Mouse (Mus musculus) liver, postnatal 0 days (tissue): ENCODE measurements around the gene Vmn1r33. TPM values are rescaled to one million over a fixed set of nuclear protein-coding genes. Genes with fewer than 3 reads are reported as not detected.
"Not testable (repeated sequence)": the region's sequence is repeated elsewhere in the genome, so short reads cannot be mapped to it uniquely, and the experiment has no call there.

ENCODE experiments used
- ATAC-seq: fragments of 200-750 bp; cut with Nextera tagmentation; 2 replicates; pipeline ENCODE4 v1.8.0; 2017; ENCODE audit warnings: mild to moderate bottlenecking, moderate library complexity
- DNase-seq: peaks from one replicate; pipeline ENCODE4 v3.0.0-alpha.2; 2016
- H3K27ac ChIP-seq: fragments of 300-500 bp; sonication (generic); 2 replicates; pipeline ENCODE4 v1.5.1; 2014; ENCODE audit warnings: antibody characterized with exemption, moderate library complexity, mild to moderate bottlenecking, low read depth
- H3K27me3 ChIP-seq: fragments of 300-500 bp; sonication (generic); 2 replicates; pipeline ENCODE4 v1.6.1; 2014; ENCODE audit warnings: low read length, control low read depth, mixed read lengths; ENCODE audit not compliant: insufficient read depth
- H3K36me3 ChIP-seq: fragments of 300-500 bp; sonication (generic); replicated peaks from 2 replicates; pipeline ENCODE4 v1.6.1; 2014; ENCODE audit warnings: mild to moderate bottlenecking, control low read depth, low read length, moderate library complexity, mixed read lengths; ENCODE audit not compliant: insufficient read depth
- H3K4me1 ChIP-seq: fragments of 300-500 bp; sonication (generic); 2 replicates; pipeline ENCODE4 v1.6.1; 2014; ENCODE audit warnings: antibody characterized with exemption, mild to moderate bottlenecking, control low read depth; ENCODE audit not compliant: insufficient read depth
- H3K4me2 ChIP-seq: fragments of 300-500 bp; sonication (generic); 2 replicates; pipeline ENCODE4 v1.6.1; 2014; ENCODE audit warnings: low read depth, mild to moderate bottlenecking, low read length, moderate library complexity, mixed read lengths
- H3K4me3 ChIP-seq: fragments of 300-500 bp; sonication (generic); 2 replicates; pipeline ENCODE4 v1.5.1; 2014; ENCODE audit warnings: low read depth, low read length
- H3K9ac ChIP-seq: fragments of 300-500 bp; sonication (generic); replicated peaks from 2 replicates; pipeline ENCODE4 v1.6.1; 2014; ENCODE audit warnings: mild to moderate bottlenecking, moderate library complexity
- H3K9me3 ChIP-seq: fragments of 300-500 bp; sonication (generic); 2 replicates; pipeline ENCODE4 v1.6.1; 2016; ENCODE audit warnings: mild to moderate bottlenecking, control low read depth, low read length, mixed read lengths
- CTCF ChIP-seq: sonication (generic); IDR thresholded peaks from 2 replicates; pipeline ENCODE4 v1.5.1; 2016; ENCODE audit warnings: antibody characterized with exemption, low read depth
- EP300 ChIP-seq: IDR thresholded peaks from 2 replicates; pipeline ENCODE4 v1.6.1; 2016; ENCODE audit warnings: antibody characterized with exemption, low read depth, mild to moderate bottlenecking
- whole genome bisulfite sequencing: fragments of 180-500 bp; shearing (Covaris S2); extraction: QIAGEN DNeasy Blood & Tissue Kit; methylation state at CpG from one replicate; pipeline ENCODE4 v1.1.7; 2014; ENCODE audit not compliant: insufficient replicate concordance; 5-methylcytosine and 5-hydroxymethylcytosine counted together
- polyA plus RNA-seq: library from polyadenylated mRNA; unstranded; fragments of >200 nt; fragmentation: Nextera tagmentation; extraction: Ambion mirVana; gene quantifications from 2 replicates; pipeline ENCODE4 v1.2.1, GENCODE M21; 2015

The Vmn1r33 gene
- not detected in 2 replicates for polyA plus RNA-seq

GRCm38 (mm10) chr6:66618182-66618581, at the start of gene Vmn1r33:
Gene Vmn1r33 (minus strand): TSS chr6:66618282.
- ATAC-seq, H3K4me2 ChIP-seq, H3K27ac ChIP-seq, H3K4me1 ChIP-seq, H3K9me3 ChIP-seq, H3K9ac ChIP-seq, H3K4me3 ChIP-seq, H3K27me3 ChIP-seq, H3K36me3 ChIP-seq, DNase-seq: not testable (repeated sequence)

GRCm38 (mm10) chr6:66643779-66644178, 25.7 kb upstream of the Vmn1r33 start, which contains the start of gene Vmn1r34:
Gene Vmn1r34 (minus strand): TSS chr6:66643879.
- no peaks in the 10 kb centered on the region for H3K27me3 ChIP-seq
- WGBS: 76% methylated on average over 1 of the region's 1 CpGs
- no peaks in the 10 kb centered on the region for H3K36me3 ChIP-seq
- DNase-seq: no peak
- H3K4me2 ChIP-seq: no peak within 1 kb of the TSS
- no peak for ATAC-seq
- H3K27ac ChIP-seq: no peak within 1 kb of the TSS
- H3K9ac ChIP-seq: no peak within 1 kb of the TSS
- H3K4me3 ChIP-seq: no peak within 1 kb of the TSS
- H3K4me1 ChIP-seq: no peaks in the 10 kb centered on the region
- no peaks in the 10 kb centered on the region for H3K9me3 ChIP-seq
- TF ChIP-seq CTCF: no peak
- no peak for TF ChIP-seq EP300

GRCm38 (mm10) chr6:66595804-66596203, 22.3 kb downstream of the Vmn1r33 start:
- Histone ChIP-seq H3K36me3 (no peaks in the 10 kb centered on the region), H3K27ac (no peak overlapping the region), H3K9me3 (no peaks in the 10 kb centered on the region), H3K4me2 (no peak overlapping the region), H3K9ac (no peak overlapping the region), H3K4me1 (no peaks in the 10 kb centered on the region), H3K27me3 (no peaks in the 10 kb centered on the region), H3K4me3 (no peak overlapping the region)
- TF ChIP-seq CTCF (no peak), EP300 (no peak)
- no peak for ATAC-seq
- DNase-seq: no peak

Other genes with a start within 250 kb of the Vmn1r33 start
- gene Mad2l1, start 82.9 kb downstream of the Vmn1r33 start, polyA plus RNA-seq: 39.4 and 42.7 TPM in 2 replicates
- gene Vmn1r32, start 58.2 kb downstream of the Vmn1r33 start, polyA plus RNA-seq: 0.04 TPM in 1 of 2 replicates, not detected in the other
- not detected in 2 replicates for gene Vmn1r34, start 25.6 kb upstream of the Vmn1r33 start, polyA plus RNA-seq
- gene Vmn1r35, start 67.6 kb upstream of the Vmn1r33 start, polyA plus RNA-seq: not detected in 2 replicates
- gene Vmn1r36, start 100.9 kb upstream of the Vmn1r33 start, polyA plus RNA-seq: not detected in 2 replicates
- not detected in 2 replicates for gene Vmn1r37, start 111.1 kb upstream of the Vmn1r33 start, polyA plus RNA-seq
- not detected in 2 replicates for gene Vmn1r38, start 164.3 kb upstream of the Vmn1r33 start, polyA plus RNA-seq
- not detected in 2 replicates for gene Vmn1r39, start 192.3 kb upstream of the Vmn1r33 start, polyA plus RNA-seq